Mouse (Mus musculus) kidney, adult 2 months (tissue): ENCODE measurements at regions not wholly inside any gene's neighbourhood (a gene's known extent, or its start where the extent isn't known, plus 50 kb on each side); places are given as distances from the start of the nearest gene placed in this dataset.

Experiments
- CTCF ChIP-seq: fragments of 200-500 bp; conservative IDR thresholded peaks from 2 replicates; pipeline ENCODE4 v1.5.1; 2011; ENCODE audit warnings: low read depth, mild to moderate bottlenecking, control low read depth, low read length, moderate library complexity, mixed read lengths; ENCODE audit not compliant: insufficient read depth, insufficient read length
- POLR2A ChIP-seq: fragments of 200-500 bp; IDR thresholded peaks from one replicate; pipeline ENCODE4 v1.6.1; 2011; ENCODE audit warnings: low read depth, low read length, control low read depth

DNA sequence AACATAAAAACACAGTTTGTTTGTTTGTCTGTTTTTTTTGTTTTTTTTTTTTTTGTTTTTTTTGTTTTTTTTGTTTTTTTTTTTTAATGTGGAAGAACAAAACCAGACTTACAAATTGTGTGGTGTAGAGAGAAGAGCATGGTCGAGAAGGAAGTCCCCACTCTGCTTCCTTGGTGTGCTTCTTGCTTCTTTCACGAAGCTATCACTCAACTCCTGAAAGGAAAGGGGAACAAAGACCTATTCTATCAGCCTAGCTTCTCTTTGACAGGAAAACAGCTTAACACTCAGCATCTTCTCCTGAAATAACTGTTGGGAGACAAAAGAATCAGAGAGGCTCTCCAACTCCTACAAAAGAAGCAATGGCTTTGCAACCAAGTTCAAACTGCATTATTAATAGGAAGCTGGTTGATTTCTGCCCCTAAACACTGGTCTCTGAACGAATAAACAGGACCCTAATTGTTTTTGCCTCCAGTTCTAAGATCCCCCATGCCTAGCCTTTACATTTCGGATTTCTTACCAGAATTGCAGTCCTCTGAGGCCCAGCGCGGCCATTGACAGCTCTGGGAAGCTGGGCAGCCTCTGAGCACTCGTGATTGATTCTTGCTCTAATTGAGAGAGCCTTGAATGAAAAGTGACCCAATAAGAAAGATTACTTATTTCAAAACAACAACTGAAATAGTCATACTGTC, 230.2 kb downstream of the Ttll7 start:
- TF ChIP-seq CTCF (no peak), POLR2A (no peak)
